Mouse (Mus musculus): ENCODE data around the gene Nwd2. TPM values are rescaled to one million over a fixed set of nuclear protein-coding genes. Genes with fewer than 3 reads are reported as not detected.
A peak's percentile ranks its signal among the peaks of the same experiment; 100 is the strongest.

Gene Nwd2
- 20.7 and 21.0 TPM in 2 replicates for total RNA-seq (2014; rRNA removed)
- 9.1 and 13.7 TPM in 2 replicates for polyA plus RNA-seq (2015; fragmentation: Nextera tagmentation; extraction: Ambion mirVana)

DNA sequence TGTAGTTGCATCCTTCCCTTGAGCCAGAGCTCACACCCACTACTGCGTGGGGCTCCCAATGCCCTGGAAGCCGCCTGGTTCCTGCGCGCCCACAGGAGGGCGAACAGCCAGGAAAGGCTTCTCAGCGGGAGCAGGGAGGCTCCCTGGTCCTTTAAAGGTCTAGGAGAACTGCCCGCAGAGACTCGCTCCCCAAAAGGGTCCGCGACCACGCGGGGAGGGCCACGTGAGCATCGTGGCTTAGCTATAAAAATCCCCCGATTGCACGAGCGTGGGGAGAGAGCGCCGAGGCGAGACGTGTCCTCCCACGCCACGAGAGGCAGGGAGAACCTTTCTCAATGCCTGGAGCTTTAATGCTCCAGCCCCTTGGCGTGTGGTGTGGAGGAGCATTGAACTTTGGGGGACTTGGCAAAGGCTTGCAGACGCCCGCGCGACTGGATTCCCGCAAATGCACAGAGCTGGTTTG, at the start of gene Nwd2:
TSS of gene Nwd2 (plus strand) at position 33 of the 463 bp plus-strand sequence.
- Histone ChIP-seq H3K27ac (ENCODE audit: low read depth, low read length) (peak within 1 kb of the TSS; percentile 26; the same call in 1 of the 2 replicates), H3K4me1 (ENCODE audit: insufficient read depth, low read length) (no peaks in the 10 kb centered on the region), H3K36me3 (ENCODE audit: insufficient read depth, low read length) (no peaks in the 10 kb centered on the region), H3K9me3 (ENCODE audit: low read length) (no peaks in the 10 kb centered on the region), H3K27me3 (ENCODE audit: insufficient read depth, low read length) (no peaks in the 10 kb centered on the region), H3K4me3 (ENCODE audit: low read depth, low read length) (peak within 1 kb of the TSS; percentile 77), H3K9ac (replicated peaks; ENCODE audit: low read length, poor library complexity, severe bottlenecking) (peak within 1 kb of the TSS; percentile 59), H3K4me2 (ENCODE audit: low read depth, low read length, poor library complexity, severe bottlenecking) (peak within 1 kb of the TSS; percentile 98)
- peak; percentile 34; the same call in 1 of the 2 replicates for ATAC-seq (ENCODE audit: low FRiP score)
- peak; percentile 53 for TF ChIP-seq CTCF (IDR thresholded peaks at IDR 0.05)
- WGBS, result under 1% methylated on average over 29 of the region's 29 CpGs
- peak; percentile 15 for DNase-seq (ENCODE audit: low spot score)

DNA sequence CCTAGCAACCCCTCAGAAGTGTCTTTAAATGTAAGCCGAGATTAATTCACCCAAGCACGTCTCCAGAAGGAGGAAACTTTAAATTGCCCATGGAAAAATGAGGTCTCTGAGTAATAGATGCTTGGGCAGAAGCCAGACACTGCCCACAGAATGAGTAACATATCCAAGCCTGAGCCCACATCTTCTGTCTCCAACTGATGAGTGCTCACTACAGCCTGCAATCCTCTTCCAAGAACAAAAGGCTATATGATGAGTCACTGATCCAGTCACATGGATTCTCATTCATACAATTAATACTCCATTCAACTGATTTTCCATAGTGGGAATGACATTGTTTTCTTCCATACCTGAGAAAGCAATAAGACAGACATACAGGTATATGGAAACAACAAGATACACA, 41.5 kb upstream of the Nwd2 start:
- no peaks in the 10 kb centered on the region for H3K27me3 ChIP-seq (ENCODE audit: insufficient read depth, low read length)
- no peak overlapping the region for H3K27ac ChIP-seq (ENCODE audit: low read depth, low read length)
- no peaks in the 10 kb centered on the region for H3K36me3 ChIP-seq (ENCODE audit: insufficient read depth, low read length)
- no peak for TF ChIP-seq CTCF (IDR thresholded peaks at IDR 0.05)
- DNase-seq (ENCODE audit: low spot score), result no peak
- ATAC-seq (ENCODE audit: low FRiP score), result no peak
- no peak overlapping the region for H3K4me3 ChIP-seq (ENCODE audit: low read depth, low read length)
- H3K4me1 ChIP-seq (ENCODE audit: insufficient read depth, low read length), result no peaks in the 10 kb centered on the region
- 87% methylated on average over 2 of the region's 2 CpGs for WGBS
- no peak overlapping the region for H3K4me2 ChIP-seq (ENCODE audit: low read depth, low read length, poor library complexity, severe bottlenecking)
- no peak overlapping the region for H3K9ac ChIP-seq (replicated peaks; ENCODE audit: low read length, poor library complexity, severe bottlenecking)
- H3K9me3 ChIP-seq (ENCODE audit: low read length), result no peaks in the 10 kb centered on the region

DNA sequence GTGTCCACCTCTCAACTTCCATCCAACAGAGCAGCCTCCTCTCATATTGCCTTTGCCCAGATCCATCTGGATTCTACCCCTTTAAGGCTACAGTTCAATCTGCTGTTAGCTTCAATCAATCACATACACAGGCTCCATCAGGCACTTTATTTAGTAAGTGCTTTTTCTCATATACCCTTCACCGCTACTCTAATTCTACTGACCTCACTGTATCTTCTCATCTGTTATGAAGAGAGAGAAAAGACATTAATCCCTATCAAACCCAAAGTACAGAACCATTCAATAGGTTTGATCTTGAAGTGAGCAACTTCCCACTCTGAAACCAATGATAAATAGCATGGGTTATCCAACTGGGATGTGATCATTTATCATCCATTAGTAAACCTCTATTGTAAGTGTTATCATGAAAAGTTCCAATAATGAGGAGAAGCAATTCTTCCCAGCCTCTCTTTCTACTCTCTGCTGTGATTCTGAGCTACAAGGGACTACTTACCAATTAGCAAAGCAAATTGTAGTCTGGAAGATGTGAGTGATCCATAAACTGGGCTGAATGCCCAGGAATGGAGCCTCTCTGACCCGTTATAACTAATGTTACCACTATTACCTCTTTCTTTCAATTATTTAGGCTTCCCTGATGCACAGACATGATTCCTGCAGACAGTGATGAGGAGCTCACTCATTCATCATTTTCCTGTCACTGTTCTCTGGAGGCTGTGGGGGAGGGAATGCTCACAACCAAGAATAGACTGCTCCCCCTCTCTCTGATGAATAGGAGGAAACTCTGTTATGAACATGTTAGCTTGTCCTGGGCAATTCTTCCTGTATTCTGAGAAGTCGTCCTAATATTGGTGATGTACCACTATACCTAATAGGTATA, 31.9 kb upstream of the Nwd2 start:
- H3K4me1 ChIP-seq (ENCODE audit: insufficient read depth, low read length), result no peaks in the 10 kb centered on the region
- H3K9me3 ChIP-seq (ENCODE audit: low read length), result no peaks in the 10 kb centered on the region
- H3K36me3 ChIP-seq (ENCODE audit: insufficient read depth, low read length), result no peaks in the 10 kb centered on the region
- no peak overlapping the region for H3K27ac ChIP-seq (ENCODE audit: low read depth, low read length)
- H3K27me3 ChIP-seq (ENCODE audit: insufficient read depth, low read length), result no peaks in the 10 kb centered on the region
- no peak for ATAC-seq (ENCODE audit: low FRiP score)
- H3K9ac ChIP-seq (replicated peaks; ENCODE audit: low read length, poor library complexity, severe bottlenecking), result no peak overlapping the region
- WGBS, result 69% methylated on average over 3 of the region's 3 CpGs
- H3K4me2 ChIP-seq (ENCODE audit: low read depth, low read length, poor library complexity, severe bottlenecking), result no peak overlapping the region
- TF ChIP-seq CTCF (IDR thresholded peaks at IDR 0.05), result no peak
- H3K4me3 ChIP-seq (ENCODE audit: low read depth, low read length), result no peak overlapping the region
- DNase-seq (ENCODE audit: low spot score), result peak; percentile 22

DNA sequence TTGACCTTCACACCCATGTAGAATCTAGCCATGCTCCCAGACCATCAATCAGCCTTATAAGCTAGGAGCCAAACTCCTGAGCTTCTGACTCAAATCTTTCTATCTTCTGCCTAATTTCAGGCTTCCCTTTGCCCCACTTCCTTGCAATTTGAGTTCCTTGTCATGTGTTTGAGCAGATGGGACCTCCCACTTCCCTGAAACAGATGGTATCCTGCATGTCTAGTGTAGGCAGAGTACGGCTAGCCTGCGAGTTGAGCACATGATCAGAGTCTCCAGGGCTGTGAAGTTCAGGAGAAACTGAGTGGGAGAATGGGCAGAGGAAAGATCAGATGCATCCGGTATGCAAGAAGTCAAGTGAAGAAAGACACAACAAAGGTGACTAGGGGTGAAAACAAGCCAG, 24.8 kb upstream of the Nwd2 start:
- 90% methylated on average over 3 of the region's 3 CpGs for WGBS
- Histone ChIP-seq H3K27me3 (ENCODE audit: insufficient read depth, low read length) (no peaks in the 10 kb centered on the region), H3K9ac (replicated peaks; ENCODE audit: low read length, poor library complexity, severe bottlenecking) (no peak overlapping the region), H3K36me3 (ENCODE audit: insufficient read depth, low read length) (no peaks in the 10 kb centered on the region), H3K4me3 (ENCODE audit: low read depth, low read length) (no peak overlapping the region), H3K9me3 (ENCODE audit: low read length) (no peaks in the 10 kb centered on the region), H3K4me1 (ENCODE audit: insufficient read depth, low read length) (no peaks in the 10 kb centered on the region), H3K27ac (ENCODE audit: low read depth, low read length) (no peak overlapping the region), H3K4me2 (ENCODE audit: low read depth, low read length, poor library complexity, severe bottlenecking) (no peak overlapping the region)
- no peak for DNase-seq (ENCODE audit: low spot score)
- TF ChIP-seq CTCF (IDR thresholded peaks at IDR 0.05), result no peak
- no peak for ATAC-seq (ENCODE audit: low FRiP score)

DNA sequence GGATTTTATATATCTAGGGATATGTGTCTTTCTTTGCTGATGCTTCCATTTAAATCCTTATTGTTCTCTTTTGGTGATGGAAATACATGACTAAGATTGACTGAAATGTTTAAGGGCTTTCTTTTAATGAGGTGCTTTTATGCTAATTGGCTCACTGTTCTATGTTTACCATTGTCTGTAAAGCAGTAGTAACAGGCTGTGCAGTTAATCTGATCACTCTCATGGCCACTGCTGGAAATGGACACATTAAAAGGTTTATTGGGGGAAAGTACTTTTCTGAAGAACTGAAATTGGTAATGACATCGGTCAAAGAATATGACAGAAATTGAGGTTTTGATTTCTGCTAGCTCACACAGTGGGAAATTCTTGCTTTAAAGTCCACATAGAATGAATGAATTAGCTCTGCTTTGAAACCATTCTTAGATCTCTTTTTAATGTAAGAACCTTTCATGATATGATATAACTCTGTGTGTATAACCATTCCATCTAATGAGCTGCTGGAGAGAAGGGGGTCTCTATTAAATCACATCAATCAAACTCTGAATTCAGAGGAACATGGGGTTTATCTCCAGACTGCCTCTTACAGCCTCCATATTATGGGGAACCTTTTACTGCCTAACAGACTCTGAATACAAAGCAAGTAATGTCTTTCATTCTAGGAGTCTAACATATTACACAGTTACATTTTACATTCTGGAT, 20.9 kb upstream of the Nwd2 start:
- no peak for TF ChIP-seq CTCF (IDR thresholded peaks at IDR 0.05)
- Histone ChIP-seq H3K4me3 (ENCODE audit: low read depth, low read length) (no peak overlapping the region), H3K36me3 (ENCODE audit: insufficient read depth, low read length) (no peaks in the 10 kb centered on the region), H3K4me2 (ENCODE audit: low read depth, low read length, poor library complexity, severe bottlenecking) (no peak overlapping the region), H3K9ac (replicated peaks; ENCODE audit: low read length, poor library complexity, severe bottlenecking) (no peak overlapping the region), H3K27ac (ENCODE audit: low read depth, low read length) (no peak overlapping the region), H3K9me3 (ENCODE audit: low read length) (no peaks in the 10 kb centered on the region), H3K4me1 (ENCODE audit: insufficient read depth, low read length) (no peaks in the 10 kb centered on the region), H3K27me3 (ENCODE audit: insufficient read depth, low read length) (no peaks in the 10 kb centered on the region)
- no peak for DNase-seq (ENCODE audit: low spot score)
- ATAC-seq (ENCODE audit: low FRiP score), result no peak
- 78% methylated on average over 1 of the region's 1 CpGs for WGBS

DNA sequence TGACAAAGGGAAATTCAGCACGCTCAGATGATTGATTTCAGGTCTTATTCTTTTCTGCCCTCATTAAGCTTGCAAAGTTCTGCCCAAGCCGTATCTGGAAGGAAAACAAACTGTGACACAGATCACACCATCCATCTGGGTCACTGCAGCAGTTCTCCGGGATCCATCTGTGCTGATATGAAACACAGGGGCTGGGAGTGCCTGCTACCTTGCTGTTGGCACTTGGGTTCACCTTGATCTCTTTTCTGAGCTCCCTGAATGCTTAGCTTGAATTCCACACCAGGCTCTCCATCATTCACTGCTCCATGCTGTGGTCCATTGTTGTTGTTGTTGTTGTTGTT, 20.4 kb upstream of the Nwd2 start:
- no peaks in the 10 kb centered on the region for H3K9me3 ChIP-seq (ENCODE audit: low read length)
- no peaks in the 10 kb centered on the region for H3K36me3 ChIP-seq (ENCODE audit: insufficient read depth, low read length)
- no peak overlapping the region for H3K4me2 ChIP-seq (ENCODE audit: low read depth, low read length, poor library complexity, severe bottlenecking)
- H3K4me1 ChIP-seq (ENCODE audit: insufficient read depth, low read length), result no peaks in the 10 kb centered on the region
- no peak for DNase-seq (ENCODE audit: low spot score)
- 49% methylated on average over 3 of the region's 3 CpGs for WGBS
- H3K27ac ChIP-seq (ENCODE audit: low read depth, low read length), result no peak overlapping the region
- no peak overlapping the region for H3K9ac ChIP-seq (replicated peaks; ENCODE audit: low read length, poor library complexity, severe bottlenecking)
- H3K4me3 ChIP-seq (ENCODE audit: low read depth, low read length), result no peak overlapping the region
- H3K27me3 ChIP-seq (ENCODE audit: insufficient read depth, low read length), result no peaks in the 10 kb centered on the region
- ATAC-seq (ENCODE audit: low FRiP score), result no peak
- no peak for TF ChIP-seq CTCF (IDR thresholded peaks at IDR 0.05)

Data from midbrain, postnatal 0 days (tissue).